Mouse (Mus musculus): Measurements from ENCODE around the gene Syngr3.

DNA sequence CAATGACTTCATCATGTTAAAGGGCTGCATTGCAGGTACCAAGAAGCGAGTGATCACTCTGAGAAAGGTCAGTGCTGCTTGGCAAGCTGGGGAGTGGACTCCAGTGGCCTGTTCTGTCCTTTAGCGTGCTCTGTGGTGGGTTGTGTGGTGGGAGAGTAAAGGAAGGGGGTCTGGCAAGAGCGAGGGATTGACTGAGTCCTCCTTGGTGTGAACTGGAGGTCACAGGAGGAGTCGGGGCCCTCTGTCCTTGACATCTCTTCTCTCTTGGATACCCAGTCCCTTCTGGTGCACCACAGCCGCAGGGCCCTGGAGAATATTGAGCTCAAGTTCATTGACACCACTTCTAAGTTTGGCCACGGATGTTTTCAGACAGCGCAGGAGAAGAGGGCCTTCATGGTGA lies 45.7 kb upstream of the Syngr3 start:
- no peak for TF ChIP-seq POLR2A (IDR thresholded peaks at IDR 0.05; ENCODE audit: extremely low read depth, insufficient read depth, low read length)
- no peak for TF ChIP-seq CTCF (IDR thresholded peaks at IDR 0.05; ENCODE audit: extremely low read depth, insufficient read depth, low read length)

Measured in cortical plate, adult 2 months (tissue).